Mouse (Mus musculus): Measurements from ENCODE around the gene B4galt2.

- TF ChIP-seq CTCF (IDR thresholded peaks at IDR 0.05), result peak; percentile 81
- no peak for TF ChIP-seq EP300 (IDR thresholded peaks at IDR 0.05; ENCODE audit: insufficient read depth, low read depth, low read length)
- no peak for TF ChIP-seq POLR2A (IDR thresholded peaks at IDR 0.05; ENCODE audit: insufficient read depth, low read depth, low read length)
Measured at GRCm38 (mm10) chr4:117858794-117859193, 24.5 kb downstream of the B4galt2 start.
